Mouse (Mus musculus) kidney, postnatal 25 days (tissue): ENCODE data around the gene L3mbtl4.
A peak's percentile ranks its signal among the peaks of the same experiment; 100 is the strongest.
"Not testable (repeated sequence)": the region's sequence is repeated elsewhere in the genome, so short reads cannot be mapped to it uniquely, and the experiment has no call there.

Experiments used
- DNase-seq, 2 experiments: peaks; one replicate each; pipeline ENCODE4 v3.0.0; 2021; ENCODE audit warnings: mixed read lengths in 2 of 2

Gene L3mbtl4

DNA sequence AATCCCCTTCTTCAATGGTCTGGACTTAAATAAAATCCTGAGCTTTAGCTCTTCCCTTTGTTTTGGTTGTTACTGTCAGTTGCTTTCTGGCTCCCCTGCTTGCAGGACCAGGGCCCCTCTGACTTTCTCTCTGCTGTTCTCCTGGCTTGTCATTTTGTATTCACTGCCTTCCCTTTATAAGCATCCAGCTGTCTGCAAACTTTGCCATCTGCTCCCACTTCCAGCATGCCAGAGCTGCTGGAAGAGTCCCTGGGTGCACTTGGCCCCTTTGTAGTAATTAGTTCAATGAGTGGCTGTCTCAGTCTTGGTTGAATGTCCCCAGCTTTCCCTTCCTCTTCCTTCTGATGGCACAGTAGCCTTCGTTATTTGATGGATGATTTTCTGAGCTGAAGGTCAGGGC is 132.4 kb downstream of the L3mbtl4 start:
- no peak for DNase-seq

DNA sequence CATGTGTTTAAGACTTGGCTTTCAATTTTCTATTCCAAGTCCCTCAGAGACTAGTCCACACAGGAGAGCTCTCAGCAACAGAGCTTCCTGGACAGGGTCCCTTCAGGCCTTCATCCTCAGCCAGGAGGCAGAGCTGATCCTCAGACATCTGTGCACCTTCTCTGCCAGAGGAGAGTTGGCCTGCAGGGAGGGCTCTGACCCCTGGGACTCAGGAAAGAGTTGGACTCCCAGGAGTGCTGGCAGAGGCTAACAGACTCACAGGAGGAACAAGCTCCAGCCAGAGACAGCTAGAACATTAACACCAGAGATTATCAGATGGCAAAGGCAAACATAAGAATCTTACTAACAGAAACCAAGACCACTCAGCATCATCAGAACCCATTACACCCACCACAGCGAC is 133.5 kb downstream of the L3mbtl4 start:
- DNase-seq = not testable (repeated sequence)

DNA sequence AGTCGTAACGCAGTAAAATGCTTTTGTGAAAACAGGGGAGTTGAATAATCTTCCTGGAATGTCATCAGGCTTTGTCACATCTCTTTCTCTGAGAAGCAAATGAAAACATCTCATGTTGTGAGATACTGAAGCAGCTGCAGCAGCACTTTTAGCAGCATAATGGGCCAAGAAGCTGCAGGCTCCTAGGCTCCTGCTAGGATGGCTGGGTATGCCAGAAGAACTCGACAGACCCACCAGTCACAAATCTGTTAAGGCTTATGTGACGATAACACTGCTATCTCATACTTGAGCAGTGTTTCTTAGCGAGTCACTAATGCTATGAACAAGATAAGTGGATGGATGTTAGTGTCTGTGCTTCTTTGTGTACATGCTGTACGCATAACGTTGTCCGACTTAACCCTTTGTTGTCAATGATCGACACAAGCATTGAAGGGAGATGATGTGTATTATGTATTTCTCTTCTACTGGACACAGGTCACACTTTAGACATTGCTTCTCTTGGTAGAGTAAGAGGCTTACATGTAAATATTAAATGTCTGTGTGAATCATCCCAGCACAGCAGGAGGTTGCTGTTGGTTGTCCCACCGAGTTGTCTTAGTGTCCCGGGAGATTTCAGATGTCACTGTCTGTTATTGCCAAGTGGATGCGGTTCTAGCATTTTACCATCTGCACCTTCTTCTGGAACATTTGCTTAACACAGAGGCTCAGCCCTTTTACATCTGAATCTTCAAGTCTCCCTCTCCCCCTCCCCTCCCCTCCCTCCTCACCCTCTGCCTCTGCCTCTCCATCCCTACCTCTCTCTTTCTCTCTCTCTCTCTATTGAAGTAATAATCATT is 149.3 kb downstream of the L3mbtl4 start:
- DNase-seq = no peak

DNA sequence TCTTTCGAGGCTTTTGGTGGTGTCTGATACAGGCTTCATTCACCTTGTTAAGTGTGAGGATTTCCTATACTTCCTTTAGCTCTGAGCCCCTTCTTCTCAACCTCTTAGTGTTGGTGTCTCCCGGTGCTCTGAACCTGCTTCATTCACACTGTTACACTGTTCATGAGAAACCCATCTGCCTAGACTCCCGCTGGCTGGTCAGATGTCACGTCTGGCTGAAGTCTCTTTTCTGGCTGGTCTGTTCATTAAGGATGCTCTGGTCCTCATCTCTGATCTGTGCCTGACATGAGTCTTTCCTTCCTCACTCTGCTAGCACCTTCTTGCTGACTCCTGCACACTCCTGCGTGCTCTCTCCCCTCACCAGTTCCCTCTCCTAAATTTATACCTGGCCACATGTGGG is 160.0 kb downstream of the L3mbtl4 start:
- no peak for DNase-seq

DNA sequence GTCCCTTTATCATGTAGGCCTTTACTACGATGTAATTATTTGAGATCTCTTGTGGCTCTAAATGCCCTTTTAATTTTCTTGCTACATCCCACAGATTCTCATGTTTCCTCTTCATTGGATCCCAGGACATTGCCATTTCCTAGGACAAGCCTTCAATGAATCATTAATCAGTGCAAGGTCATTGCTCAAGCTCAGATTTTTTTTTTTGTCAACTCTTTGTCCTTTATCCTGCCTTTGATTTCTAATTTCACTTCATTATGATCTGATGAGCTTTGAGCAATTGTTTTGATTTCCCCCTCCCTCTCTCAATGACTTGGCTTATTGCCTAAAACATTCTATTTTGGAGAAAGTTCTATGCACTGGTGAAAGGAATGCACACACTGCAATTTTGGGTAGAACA is 177.3 kb downstream of the L3mbtl4 start:
- no peak for DNase-seq

DNA sequence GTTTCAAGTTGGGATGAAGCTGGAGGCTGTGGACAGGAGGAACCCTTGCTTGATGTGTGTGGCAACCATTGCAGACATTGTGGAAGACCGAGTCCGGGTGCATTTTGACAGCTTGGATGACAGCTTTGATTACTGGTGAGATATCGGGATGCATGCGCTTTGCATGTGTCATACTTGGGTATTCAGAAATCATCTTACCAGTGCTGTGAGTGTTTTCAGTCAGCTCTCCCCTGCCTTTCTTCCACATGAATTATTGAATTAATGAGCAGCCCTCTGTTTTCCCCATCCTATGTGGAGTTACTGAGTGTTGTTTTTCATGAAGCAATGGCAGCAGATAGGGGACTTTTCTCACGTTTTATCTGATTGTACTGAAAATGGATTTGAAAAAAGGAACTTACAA is 187.9 kb downstream of the L3mbtl4 start:
- no peak for DNase-seq

DNA sequence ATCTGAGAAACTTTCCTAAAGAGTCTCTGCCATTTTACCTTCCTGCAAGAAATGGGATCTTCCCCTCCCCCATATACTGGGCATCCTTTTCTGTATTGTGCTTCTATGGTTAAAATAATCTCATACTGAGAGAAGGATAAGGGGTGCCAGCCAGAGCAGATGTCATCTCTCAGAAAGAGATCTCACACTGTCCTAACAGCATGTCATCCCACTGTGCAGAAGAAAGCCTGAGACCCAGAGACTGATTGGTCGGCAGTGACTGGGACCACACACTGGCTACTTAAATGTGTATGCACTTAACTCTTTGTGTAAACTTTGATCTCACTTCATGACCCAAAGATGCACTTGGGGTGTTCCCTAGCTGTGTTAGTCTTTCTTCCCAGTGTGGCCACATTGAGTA is 193.7 kb downstream of the L3mbtl4 start:
- no peak for DNase-seq

DNA sequence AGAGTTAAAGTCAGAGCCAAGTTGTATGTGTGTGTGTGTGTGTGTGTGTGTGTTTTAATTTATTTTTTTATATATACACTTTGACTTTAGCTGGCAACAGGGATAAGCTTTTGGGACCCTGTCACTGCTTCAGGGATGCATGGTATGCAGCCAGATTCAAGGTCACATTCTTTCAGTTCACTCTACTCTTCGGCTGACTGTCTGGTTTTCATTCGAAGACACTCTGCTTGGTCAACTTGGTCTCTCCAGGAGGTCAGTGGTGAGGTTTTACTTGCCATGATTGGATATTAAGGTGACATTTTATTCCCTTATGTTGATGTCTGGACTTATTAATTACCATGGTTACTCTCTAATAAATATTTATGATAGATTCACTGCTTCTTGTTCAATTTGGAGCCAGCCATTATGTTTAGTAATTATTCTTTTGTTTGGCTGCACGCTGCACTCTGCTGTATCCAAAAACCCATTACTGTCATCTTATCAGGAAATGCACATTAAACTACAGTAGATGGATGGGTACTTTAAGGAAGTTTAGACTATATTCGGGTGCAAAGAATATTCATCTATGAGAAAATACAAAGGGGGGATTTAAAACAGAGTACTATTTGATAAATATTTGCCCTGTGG is 216.6 kb downstream of the L3mbtl4 start:
- DNase-seq = no peak

DNA sequence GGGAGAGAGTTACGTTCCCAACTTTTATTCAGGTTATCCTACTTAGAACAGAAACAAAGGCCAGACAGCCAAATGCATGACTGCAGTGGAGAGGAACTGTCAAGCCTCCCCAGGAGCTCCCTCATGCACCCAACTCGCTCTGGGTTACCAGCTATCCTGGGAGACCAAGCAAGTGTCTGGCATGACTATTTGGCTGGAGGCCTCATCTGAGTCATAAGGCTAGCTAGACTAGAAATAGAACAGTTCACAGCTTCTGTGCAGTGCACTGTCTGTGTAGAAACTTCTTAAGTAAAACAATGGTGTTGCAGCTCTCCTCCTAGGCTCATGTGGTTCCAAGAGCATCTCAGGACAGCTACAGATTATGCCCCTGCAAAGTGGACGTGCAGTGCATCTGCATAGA is 218.6 kb downstream of the L3mbtl4 start:
- no peak for DNase-seq

DNA sequence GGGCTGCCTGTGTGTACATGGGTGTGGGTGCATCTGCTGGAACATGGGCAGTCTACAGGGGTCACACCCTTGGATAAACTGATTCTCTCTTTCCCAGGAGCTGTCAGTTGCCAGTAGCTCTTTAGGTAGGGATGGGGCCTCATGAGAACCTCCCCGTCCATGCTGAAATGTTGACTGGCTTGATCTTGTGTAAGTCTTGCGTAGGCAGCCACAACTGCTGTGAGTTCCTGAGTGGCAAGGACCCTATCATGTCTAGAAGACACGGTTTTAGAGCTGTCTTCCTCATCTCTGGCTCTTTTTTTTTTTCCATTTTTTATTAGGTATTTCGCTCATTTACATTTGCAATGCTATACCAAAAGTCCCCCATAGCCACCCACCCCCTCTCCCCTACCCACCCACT is 229.4 kb downstream of the L3mbtl4 start:
- DNase-seq = not testable (repeated sequence)

DNA sequence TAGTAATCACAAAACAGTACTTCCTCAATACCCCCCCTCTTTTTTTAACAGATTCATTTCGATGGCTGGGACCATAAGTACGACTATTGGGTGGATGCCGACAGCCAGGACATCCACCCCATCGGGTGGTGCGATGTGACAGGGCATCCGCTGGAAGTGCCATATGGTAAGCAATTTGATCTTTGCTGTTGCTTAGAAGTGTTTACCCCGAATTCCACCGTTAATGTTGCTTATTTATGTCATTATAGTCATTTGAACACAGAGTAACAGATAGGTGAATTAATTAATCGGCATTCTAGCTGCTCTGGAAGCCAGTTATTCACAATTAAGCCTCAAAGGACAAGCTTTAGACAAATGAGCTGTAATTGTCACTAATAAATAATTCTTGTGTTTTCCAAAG is 286.1 kb downstream of the L3mbtl4 start:
- no peak for DNase-seq

DNA sequence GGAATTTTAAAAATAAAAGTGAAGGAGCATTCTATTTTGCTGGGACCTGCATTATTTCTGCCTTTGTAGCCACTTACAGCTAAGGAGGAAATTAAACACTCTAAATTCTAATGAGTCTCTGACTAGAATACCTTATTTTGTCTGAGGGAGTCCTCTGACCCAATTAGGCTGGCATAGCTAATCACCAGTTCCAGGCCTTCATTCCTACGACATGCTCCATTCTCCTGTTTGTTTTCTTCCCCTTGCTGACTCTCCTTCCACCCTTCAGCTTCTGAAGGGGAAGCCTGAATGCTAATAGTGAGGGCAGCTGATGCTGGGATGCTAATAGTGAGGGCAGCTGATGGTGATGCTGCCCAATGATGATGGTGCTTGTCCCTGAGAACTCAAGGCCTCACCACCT is 286.7 kb downstream of the L3mbtl4 start:
- DNase-seq = no peak

DNA sequence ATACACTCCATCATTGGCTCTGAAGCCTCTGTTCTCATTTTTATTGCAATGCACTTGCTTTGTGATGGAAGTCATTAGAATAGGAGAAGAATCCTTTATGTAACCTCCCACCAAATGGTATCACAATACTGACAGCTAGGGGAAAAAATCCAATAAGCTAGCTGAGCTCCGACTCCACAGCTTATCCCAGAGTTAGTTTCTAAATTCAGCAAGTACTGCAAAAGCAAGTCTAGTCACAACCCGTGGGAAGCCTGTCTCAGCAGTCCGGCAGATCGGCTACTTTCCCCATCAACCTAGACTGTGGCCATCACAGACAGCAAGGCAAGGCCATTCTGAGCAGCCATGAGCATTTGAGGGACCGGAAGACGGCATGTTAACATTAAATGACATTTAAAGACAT is 298.2 kb downstream of the L3mbtl4 start:
- DNase-seq = no peak

DNA sequence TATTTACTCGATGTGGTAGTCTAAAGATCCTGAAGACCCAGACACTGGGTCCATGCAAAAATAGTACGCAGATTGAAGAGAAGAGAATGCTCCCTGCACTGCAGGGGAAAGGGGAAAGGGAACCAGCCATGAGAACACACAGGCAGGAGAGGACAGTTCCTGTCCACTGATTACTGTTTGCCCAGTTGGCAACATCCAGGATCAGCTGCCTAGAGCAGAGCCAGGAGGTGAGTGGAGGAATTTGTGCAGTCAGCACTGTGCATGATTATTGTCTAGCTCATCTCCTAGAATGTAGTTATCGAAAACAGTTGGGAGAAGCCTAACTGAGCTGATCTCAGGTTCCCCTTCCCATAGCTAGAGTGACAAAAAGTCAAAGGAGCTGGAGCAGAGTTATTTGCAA is 311.6 kb downstream of the L3mbtl4 start:
- peak; percentile 18 to 45 for DNase-seq

DNA sequence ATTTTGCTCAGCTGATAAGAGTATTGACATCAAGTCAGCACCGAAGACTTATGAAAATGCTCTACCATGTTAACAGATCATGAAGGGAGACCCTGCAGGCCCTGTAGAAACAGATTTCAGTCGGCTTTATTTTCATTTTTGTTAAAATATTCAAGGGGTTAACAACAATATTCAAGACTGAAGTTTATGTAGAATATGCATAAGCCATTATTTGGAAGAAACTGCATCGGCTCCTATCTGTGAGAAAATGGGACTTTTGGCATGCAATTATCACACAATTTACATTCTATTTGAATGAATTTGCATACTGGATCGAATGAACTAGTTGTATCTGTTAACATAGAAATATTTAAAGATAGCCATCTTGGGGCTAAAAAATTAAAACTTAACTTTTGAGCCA is 318.0 kb downstream of the L3mbtl4 start:
- DNase-seq = no peak

DNA sequence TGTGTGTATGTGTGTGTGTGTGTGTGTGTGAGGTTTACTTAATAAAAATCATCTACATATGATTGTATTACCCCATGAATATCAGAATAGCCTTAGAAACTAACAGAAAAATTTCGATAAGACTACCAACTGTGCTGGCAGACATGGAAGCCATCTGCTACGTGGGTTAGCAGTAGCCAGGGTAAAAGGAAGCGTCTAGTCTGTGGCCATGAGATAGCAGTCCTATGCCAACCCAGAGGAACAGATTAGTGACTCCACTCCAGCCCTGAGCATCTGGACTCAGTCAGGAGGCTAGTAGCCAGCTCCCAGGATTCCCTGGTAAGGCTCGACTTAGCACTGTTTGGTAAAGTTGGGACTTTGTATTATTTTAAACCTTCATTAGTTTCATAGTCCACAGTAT is 329.1 kb downstream of the L3mbtl4 start:
- DNase-seq = no peak

DNA sequence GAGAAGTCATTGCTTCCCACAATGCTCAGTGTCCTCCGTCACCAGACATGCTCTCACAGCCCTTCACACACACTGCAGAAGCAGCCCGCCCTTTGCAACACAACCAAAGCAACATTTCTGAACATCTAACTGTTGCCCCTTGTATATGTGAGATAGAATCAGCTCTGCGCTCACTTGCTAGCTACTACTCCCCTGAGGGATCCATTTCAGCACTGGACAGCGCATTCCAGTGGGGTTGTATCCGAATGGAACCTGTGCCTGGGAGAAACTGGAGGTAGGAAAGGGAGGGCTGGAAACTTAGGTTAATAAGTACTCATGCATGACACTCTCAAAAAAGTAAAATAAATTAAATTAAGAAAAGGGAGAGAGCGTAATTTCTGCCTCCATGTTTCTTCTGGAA is 334.1 kb downstream of the L3mbtl4 start:
- DNase-seq = peak in 1 of 2 experiments; percentile 7

DNA sequence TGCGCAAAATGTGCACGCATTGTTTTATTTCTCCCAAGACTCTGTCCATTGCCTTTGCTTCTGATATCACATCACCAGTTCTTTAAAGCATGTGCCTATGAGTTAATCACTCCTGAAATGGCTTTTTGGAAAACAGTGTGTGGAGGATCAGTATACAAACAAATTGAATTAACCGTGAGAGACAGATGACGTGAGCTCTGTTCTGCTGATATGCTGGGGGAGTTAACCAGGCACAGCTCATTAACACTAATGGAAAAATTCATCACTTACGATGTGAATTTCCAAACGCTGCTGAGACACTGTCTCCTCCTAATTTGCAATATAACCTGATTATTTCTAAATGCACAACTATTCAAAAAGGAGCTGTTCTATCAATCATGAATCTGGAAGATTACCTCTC is 337.6 kb downstream of the L3mbtl4 start:
- no peak for DNase-seq

DNA sequence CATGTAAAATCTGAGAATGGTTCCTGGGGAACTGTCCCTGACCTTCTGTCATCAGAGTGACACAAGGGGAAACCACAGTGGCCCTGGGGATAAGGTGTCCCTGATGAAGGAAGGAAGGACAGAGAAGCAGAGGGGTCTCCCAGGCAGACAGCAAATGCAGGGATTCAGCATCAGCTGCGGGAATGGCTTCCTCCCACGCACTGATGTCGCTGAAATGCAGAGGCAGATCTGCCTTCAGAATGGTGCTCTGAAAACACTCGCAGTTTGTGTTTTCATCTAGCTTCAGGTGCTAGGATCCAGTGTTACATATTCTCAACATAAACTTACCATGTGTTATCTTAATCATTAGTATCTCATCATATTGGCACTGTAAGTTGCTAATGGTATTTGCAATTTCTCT is 351.7 kb downstream of the L3mbtl4 start:
- DNase-seq = no peak

DNA sequence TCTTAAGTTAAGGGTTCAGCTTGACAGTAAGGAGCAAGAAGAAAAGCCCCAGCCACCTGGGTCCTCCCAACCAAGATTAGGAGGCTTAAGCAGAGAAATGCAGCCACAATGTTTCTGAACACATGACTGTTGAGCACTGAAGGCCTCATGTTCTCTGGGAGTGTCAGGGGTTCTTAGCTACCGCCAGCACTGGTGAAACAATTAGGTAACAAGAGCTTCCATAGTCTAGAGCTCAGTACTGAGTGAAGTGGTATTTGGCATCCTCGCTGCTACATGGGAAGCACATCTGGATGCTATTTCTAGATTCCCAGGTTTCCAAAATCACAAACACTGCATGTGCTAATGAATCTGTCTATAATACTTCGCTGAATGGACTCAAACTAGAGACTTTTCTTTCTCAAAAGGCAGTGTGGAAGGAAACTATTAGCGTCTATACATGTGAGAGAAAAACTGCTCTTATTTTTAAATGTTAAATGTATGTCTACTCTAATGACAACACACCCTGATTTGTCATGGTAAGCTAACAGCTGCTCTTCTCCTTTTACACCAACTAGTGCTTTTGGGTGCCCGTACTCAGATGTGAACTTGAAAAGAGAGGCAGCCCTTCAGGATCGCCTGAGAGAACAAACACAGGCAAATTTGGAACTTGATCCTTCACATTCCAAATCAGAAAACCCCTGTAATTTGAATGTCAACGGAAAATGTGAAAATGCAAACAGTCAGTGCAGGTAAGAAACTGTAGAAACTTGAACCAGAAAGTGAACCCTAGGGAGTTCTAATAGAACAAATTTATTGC is 356.2 kb downstream of the L3mbtl4 start:
- DNase-seq = no peak

DNA sequence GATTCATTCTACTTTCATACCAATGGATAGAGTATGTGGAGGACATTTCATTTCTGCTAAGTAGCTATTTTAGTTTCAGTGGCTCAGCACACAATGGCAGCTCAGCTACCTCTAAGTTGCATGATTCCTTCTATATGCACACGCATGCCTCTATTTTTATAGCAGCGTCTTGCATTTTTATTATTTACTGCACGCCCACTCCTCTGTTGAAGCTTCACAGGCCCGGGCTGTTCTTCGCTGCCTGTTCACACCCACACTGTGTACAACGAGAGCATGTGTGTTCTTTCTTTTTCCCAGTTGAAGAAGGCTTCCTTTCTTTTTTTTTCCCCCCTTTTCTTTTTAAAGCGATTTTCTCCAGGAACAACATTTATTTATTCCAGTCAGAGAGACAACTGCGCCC is 357.8 kb downstream of the L3mbtl4 start:
- no peak for DNase-seq

DNA sequence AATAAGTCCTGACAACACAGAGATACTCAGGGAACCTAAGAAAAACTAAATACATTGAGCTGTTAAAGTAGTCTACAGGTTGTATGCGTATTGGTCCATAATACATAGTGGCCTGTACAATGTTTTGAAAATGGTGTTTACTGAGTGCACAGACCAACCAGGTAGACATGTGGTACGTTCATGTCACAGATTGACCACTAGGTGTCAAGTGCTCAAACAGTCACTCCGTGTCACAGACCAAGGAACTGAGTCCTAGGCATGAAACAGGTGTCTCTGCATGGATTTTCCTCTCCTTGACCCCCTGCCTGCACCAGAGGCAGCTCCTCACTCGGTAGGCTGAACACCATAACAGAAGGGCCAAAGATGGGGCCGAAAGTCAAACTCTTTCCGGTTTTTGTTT is 366.6 kb downstream of the L3mbtl4 start:
- DNase-seq = no peak

DNA sequence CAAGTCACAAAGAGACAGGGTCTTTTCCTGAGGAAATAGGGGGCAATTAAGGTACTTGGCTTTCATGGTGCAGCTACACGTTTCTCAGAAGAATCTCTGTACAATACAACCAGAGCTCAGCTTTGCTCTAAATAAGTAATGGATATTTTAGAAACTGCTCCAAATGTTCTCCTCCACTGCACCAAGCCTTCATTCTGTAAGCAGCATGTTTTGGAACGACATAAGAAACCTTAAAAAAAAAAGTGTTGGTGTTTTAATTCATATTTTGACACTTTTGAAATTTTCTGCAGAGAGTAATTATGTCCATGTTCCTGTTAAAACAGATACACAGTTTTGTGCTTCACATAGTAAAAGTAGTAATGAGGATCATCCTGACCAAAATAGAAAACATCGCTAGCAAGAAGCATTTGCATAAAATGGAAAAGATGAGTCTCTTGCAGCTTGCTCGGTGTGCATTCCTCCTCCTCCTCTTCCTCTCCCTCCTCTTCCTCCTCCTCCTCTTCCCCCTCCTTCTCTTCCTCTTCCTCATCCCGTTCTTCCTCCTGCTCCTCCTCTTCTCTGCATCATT is 369.0 kb downstream of the L3mbtl4 start:
- no peak for DNase-seq

DNA sequence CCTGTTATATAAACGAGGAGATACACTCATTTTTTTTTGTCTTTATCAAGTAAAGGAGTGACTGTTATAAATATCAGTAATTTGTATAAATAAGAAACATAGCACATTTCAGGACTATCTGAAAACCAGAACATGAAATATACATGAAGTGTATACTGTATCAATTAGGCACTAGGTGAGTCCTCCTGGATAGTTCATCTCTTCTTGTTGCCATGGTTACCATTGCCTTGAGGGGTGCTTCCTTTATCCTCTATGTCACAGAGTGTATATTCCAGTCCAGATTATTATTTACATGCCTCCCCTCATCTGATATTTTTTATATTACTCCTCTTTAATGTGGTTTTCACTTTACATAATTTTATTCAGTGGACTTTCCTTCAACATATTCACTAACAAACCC is 392.9 kb downstream of the L3mbtl4 start:
- DNase-seq = no peak
